Mouse (Mus musculus) liver, postnatal 0 days (tissue): ENCODE results near the gene Rnase11.

Experiments used
- CTCF ChIP-seq: sonication (generic); IDR thresholded peaks from 2 replicates; pipeline ENCODE4 v1.5.1; 2016; ENCODE audit warnings: antibody characterized with exemption, low read depth
- EP300 ChIP-seq: IDR thresholded peaks from 2 replicates; pipeline ENCODE4 v1.6.1; 2016; ENCODE audit warnings: antibody characterized with exemption, low read depth, mild to moderate bottlenecking

GRCm38 (mm10) chr14:51082599-51083581 is 32.9 kb upstream of the Rnase11 start:
- no peak for TF ChIP-seq CTCF
- TF ChIP-seq EP300: no peak
